Mouse (Mus musculus) right cerebral cortex, postnatal 14 days (tissue): ENCODE data around the gene Gm17268.

Experiments
- DNase-seq: peaks from one replicate; pipeline ENCODE4 v3.0.0; 2022

The Gm17268 gene

GRCm38 (mm10) chr11:82038535-82038934 lies at the start of gene Gm17268:
Gene Gm17268, minus strand, starts transcription at chr11:82038562.
- DNase-seq: no peak

- no peak for DNase-seq
These were observed 46.0 kb upstream of the Gm17268 start for GRCm38 (mm10) chr11:82084360-82084759.

- no peak for DNase-seq
These were observed 42.5 kb upstream of the Gm17268 start for GRCm38 (mm10) chr11:82080865-82081264.

GRCm38 (mm10) chr11:82078136-82078730 lies 39.9 kb upstream of the Gm17268 start:
- no peak for DNase-seq

GRCm38 (mm10) chr11:82077031-82077430 lies 38.7 kb upstream of the Gm17268 start:
- no peak for DNase-seq

GRCm38 (mm10) chr11:82073686-82074085 lies 35.3 kb upstream of the Gm17268 start:
- no peak for DNase-seq

GRCm38 (mm10) chr11:82072984-82073383 lies 34.6 kb upstream of the Gm17268 start:
- DNase-seq: no peak

- no peak for DNase-seq
These were observed 34.0 kb upstream of the Gm17268 start for GRCm38 (mm10) chr11:82072374-82072773.

GRCm38 (mm10) chr11:82071076-82071475 lies 32.7 kb upstream of the Gm17268 start:
- DNase-seq: no peak

- DNase-seq: no peak
These were observed 28.7 kb upstream of the Gm17268 start for GRCm38 (mm10) chr11:82066953-82067571.

GRCm38 (mm10) chr11:82063454-82063853 lies 25.1 kb upstream of the Gm17268 start:
- DNase-seq: no peak

GRCm38 (mm10) chr11:82062226-82062625 lies 23.9 kb upstream of the Gm17268 start:
- no peak for DNase-seq

GRCm38 (mm10) chr11:82057646-82058045 lies 19.3 kb upstream of the Gm17268 start, which contains the start of gene Ccl11:
Gene Ccl11, plus strand, starts transcription at chr11:82057823.
- DNase-seq: peak; percentile 6

GRCm38 (mm10) chr11:82053849-82054248 lies 15.5 kb upstream of the Gm17268 start:
- DNase-seq: no peak

- peak; percentile 23 for DNase-seq
These were observed 9.5 kb upstream of the Gm17268 start for GRCm38 (mm10) chr11:82047746-82048415.

GRCm38 (mm10) chr11:82045471-82045870 lies 7.1 kb upstream of the Gm17268 start, which contains the start of gene Ccl7:
Gene Ccl7, plus strand, starts transcription at chr11:82045712.
- DNase-seq: no peak

GRCm38 (mm10) chr11:82041671-82042080 lies 3.3 kb upstream of the Gm17268 start:
- no peak for DNase-seq

- no peak for DNase-seq
These were observed 834 bp upstream of the Gm17268 start for GRCm38 (mm10) chr11:82039132-82039660.

GRCm38 (mm10) chr11:82035857-82036256 lies 2.5 kb downstream of the Gm17268 start:
- no peak for DNase-seq

GRCm38 (mm10) chr11:82035356-82035755 lies 3.0 kb downstream of the Gm17268 start, which contains the start of gene Ccl2:
Gene Ccl2, plus strand, starts transcription at chr11:82035571.
- DNase-seq: peak; percentile 44

GRCm38 (mm10) chr11:82034446-82034845 lies 3.9 kb downstream of the Gm17268 start:
- DNase-seq: no peak

- DNase-seq: peak; percentile 16
These were observed 5.6 kb downstream of the Gm17268 start for GRCm38 (mm10) chr11:82032678-82033344.

- DNase-seq: no peak
These were observed 6.2 kb downstream of the Gm17268 start for GRCm38 (mm10) chr11:82032136-82032535.
